Mouse (Mus musculus) thymus, postnatal 25 days (tissue): ENCODE measurements around the gene Suclg1.

Source experiments
- DNase-seq: peaks from one replicate; pipeline ENCODE4 v3.0.0; 2022

Suclg1 gene

DNA sequence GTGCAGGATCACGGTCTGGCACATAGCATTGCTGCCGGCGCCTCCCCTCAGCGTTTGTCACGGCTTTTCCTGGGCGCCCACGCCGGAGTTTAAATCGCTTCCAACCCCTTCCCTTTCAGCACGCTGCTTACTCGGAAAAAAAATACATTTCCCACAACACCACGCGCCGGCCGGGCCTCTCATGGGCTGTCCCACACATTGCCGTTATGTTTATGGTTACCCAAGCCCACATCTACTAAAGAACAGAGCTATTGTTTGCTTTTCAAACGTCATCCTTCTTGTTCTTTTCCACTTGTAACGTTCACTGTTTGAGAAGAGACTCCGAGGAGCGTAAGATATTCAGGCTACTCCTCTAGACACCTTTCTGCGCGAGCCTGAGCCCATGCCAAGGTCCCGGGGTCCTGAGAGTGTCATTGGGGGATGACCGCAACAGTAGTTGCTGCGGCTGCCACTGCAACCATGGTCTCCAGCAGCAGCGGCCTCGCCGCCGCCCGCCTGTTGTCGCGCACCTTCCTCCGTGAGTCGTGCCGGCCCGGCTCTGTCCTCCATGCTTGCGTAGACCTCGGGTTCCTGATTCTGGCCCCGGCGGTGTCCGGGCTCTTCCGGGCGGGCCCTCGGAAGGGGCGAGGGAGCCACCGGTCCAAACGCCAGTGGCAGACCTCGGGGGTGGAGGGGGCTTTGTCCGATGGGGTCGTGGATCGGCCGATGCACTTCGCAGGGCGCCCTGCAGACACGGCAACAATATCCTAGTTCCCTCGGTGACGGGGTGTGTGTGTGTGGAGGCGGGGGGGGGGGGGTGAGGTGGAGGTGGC, at the start of gene Suclg1:
TSS of gene Suclg1 (plus strand) at position 146 of the 812 bp plus-strand sequence.
- DNase-seq = peak; percentile 83

DNA sequence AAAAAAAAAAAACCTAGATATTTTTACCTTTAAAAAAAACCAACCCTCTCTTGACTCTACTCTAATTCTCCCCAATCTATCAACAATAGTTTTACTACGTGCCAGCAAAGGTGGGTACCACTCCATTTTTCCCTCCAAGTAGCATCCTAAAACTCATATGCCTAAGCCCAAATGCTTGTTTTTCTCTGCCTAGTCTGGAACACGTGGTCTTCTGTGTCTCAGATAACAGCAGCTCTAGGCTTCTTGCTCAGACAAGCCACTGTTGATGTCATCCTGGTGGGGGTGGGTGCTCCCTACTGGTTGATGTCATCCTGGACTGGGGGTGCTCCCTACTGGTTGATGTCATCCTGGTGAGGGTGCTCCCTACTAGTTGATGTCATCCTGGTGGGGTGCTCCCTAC, 44.5 kb upstream of the Suclg1 start:
- no peak for DNase-seq

DNA sequence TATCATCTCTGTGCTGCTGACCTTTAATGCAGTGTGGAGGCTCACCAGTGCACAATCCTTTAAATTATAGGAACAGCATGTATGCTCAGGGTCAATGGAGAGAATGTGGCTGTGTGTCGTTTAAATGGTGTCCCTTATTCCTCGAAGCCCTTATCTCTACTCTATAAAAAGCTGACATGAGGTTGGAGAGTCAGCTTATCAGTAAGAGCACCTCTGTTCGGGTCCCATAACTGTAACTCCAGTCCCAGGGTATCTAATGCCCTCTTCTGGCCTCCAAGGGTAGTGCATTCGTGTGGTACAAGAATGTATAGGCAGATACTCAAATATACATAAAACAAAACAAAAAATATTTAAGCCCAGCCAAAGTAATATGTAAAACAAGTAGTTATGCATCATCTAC, 43.2 kb upstream of the Suclg1 start:
- DNase-seq = peak; percentile 14

DNA sequence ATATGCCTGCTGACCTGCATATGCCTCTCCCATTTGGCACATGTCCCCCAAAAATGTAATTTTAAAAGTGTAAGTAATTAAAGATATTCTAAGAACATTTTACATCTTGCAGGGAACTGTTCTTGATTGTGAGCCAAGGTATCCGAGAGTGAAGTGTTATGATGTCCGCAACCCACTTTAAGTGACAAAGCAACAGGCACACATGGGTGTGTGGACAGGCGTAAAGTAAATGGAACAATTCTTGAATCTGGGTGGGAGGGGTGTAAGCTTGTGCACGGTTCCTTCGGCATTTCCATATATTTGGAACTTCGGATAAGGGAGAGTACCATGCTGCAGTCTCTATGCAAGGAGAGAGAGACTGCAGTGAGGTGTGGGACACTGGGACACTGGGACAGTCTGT, 38.6 kb upstream of the Suclg1 start:
- DNase-seq = no peak

DNA sequence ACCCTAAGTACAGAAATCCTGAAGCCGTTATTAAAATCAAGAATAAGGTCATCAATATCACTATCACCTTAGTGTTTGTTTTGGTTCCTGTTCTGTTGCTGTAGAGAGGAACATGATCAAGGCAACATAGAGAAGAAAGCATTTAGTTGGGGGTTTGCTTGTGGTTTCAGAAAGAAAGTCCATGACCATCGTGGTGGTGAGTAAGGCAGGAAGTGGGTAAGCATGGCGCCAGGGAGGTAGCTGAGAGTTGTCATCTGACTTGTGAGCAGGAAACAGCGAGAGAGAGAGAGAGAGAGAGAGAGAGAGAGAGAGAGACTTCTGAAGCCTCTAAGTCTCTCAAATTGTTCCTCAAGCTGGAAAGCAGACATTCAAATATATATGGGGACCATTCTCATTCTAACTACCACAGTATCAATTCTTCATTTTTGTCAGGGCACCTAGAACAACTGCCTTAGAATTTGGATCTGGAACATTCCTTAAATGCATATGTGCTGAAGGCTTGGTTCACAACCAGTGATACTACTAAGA, 37.7 kb upstream of the Suclg1 start:
- peak; percentile 67 for DNase-seq

DNA sequence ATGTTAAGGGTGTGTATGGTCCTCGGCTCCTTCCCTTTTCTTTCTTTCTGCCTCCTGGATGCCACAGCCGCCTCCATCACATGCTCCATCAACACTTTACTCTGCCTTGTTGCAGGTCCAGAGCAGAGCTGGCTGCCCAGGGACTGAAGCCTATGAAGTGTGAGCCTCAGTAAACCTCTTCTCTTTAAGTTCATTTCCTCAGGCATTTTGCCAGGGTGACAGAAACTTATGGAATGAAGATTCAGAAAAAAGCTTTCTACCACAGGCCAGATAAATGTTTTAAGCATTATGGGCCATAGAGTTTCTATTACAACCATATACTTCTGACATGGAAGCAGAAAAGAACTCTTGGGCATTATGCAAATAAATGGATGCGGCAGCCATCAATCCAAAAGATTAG, 37.1 kb upstream of the Suclg1 start:
- no peak for DNase-seq

DNA sequence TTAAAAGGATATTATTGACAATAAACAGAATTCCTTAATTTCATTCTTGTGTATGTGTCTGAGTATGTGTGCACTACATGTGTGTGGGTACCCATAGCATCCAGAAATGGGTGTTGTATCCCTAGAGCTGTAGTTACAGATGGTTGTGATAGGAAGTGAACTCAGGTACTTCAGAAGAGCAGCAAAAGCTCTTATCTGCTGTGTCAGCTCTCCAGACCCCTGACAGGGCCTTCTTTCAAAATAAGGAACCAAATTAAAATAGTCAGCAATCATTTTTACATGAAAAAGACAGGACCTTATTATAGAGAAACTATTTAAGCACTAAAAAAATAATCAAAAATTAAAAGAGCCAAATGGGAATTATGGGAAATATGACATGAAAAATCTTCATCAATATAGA, 36.6 kb upstream of the Suclg1 start:
- DNase-seq = no peak

DNA sequence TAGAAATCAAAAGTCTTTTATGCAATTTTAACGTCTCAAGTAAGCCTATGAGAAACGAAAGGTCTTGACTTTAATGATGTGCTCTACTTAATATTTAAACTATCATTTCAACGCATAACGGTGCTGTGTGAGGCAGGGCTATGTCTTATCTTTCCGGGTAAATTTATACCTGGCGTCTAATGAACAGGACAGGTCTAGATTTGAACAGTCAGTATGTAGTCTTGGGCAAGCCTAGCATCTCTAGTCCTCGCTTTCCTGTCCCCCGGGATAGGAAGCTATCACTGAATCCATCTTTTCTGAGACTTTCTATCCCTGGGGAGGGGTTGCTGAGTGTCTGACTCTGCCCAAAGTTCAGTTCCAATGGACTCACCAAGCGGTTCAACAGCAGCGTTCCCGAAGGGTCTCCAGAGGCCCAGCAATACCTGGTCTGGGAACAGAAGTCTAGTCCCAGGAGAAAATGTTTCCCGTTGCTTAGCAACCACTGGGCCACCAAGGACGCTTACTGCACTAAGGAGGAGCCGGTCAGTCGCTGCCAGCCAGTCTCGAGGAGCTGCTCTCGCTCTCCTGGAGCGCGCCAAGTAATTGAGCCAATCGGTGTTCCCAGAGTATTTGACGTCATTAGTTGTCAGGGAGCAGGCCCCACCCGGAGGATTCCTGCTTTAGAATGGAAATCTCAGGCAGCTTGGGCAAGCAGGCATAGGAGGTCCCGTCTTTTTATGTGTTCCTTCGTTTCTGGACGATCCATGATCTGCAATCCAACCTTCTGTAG, 26.8 kb upstream of the Suclg1 start, which contains the start of gene Dnah6:
TSS of gene Dnah6 (minus strand) at position 463 of the 769 bp plus-strand sequence.
- DNase-seq = peak; percentile 57

DNA sequence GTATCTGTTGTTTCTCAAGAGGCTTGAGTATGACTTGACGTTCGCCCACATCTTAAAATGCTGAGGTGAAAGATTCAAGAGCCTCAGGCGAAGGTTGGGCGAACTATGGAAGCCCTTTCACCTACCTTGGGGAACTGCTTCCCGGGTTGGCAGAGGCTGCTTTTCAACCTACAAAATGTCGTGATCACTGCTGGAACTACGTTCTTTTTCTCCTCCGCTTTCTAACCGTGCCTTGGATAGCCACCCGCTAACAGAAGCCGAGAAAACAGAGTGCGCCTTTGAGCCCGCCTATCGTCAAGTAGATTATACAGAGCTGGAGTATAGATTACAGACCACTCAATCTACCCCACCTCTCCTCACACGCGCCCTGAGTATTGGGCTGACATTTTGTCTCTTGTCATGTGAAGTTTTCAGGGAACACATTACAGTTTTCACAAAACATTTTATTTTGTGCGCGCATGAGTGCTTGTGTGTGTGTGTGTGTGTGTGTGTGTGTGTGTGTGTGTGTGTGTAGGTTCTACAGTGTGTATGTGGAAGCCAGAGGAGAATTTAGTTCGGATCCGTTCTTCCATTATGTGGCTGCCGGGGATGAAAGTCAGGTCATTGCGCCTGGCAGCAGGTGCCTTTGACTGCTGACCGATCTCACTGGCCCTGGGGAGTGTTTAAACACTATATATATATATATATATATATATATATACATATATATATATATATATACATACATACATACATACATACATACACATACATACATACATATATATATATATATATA, 26.0 kb upstream of the Suclg1 start:
- DNase-seq = no peak

DNA sequence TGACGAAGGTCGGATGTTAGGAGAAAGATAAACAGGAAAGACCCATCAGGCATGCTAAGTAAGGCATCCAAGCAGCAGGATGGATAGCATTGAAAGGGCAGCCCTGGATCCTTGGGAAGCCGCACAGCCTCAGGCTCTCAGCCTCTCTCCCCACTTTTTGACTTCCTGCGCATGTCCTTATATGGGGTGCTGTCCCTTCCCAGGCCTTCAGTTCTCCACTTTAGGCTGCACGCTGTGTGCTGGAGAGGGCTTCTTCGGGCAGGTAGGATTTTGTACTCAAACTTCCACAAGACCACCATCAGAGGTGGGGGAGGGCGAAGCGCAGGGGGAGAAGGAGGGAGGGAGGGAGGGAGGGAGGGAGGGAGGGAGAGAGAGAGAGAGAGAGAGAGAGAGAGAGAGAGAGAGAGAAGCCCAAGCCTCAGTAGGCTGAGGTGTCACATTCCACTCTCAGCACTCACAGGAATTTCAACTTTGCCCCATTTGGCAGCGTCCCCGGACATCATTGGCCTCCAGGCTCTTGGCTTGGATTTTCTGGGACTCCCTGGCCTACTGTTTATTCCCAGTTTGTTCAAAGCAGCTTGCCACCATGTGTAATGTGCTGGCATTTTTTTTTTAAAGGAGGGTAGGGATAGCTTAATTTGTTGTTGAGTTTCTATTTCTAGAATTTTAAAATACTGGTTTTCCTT, 25.2 kb upstream of the Suclg1 start:
- no peak for DNase-seq

DNA sequence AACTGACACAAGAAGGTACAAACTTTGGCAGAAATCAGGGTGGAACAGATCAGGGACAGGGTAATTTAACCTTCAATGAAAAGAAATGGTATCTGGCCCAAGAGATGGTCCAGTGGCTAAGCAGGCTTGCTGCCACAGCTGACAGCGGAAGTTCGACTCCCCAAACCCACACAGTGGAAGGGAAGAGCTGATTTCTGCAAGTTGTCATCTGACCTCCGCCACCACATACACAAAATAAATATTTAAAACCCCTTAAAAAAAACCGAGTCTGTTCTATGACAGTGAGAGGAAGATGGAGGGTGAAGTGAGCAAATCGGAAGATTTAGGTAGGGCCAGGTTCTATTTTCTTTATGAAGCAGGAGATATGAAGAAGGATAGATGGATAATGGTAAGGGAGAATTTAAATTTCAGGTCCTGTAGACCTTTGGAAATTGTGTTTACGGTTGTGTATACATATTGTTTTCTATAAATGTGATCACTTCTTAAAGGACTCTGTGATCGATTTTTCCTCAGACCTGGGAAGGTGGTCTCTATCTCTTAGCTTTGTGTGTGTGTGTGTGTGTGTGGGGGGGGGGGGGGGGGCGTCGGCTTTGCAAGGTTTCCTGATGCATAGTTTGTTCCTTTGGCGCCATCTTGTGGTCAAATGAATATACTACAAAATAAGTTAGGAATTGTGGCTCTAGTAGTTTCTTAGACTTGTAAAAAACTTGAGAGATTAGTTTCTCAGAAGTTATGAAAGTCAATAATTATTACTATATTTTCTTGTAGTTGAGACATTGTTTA, 20.6 kb upstream of the Suclg1 start:
- no peak for DNase-seq

DNA sequence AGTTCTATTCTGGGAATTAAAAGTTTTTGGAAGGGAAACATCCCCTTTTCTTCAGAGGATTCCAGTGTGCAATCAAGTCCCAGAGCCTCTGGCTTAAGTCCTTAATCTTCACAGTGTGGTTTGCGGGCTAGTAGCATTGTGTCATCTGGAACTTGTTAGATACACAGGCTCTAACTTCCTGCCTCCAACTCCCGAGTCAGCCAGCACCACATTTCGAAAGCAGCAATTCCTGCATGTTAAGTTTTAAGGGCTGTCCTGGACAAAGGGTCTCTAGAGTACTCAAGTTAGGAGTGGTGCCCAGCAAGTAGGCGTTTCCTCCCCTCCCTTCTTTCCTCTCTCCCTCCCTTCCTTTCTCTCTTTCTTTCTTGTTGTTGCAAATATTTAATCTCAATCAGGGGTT, 19.8 kb upstream of the Suclg1 start:
- DNase-seq = no peak

DNA sequence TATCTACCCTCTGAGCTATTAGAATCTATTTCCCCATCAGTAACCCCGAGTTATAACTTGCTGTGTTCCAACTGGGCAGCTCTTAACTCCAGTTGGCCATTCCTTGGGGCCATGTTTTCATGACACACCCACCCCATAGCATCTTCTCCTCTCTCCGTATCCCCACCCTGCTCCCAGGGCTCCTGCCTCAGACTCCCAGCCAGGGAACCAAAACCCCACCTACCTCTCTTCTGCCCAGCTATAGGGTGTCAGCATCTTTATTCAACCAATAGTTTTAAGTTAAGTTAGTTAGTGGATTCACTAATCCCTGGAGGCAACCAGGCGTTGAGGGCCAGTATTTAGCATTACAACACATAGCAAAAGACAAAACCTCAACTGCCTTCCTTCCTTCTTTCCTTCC, 19.3 kb upstream of the Suclg1 start:
- DNase-seq = no peak

DNA sequence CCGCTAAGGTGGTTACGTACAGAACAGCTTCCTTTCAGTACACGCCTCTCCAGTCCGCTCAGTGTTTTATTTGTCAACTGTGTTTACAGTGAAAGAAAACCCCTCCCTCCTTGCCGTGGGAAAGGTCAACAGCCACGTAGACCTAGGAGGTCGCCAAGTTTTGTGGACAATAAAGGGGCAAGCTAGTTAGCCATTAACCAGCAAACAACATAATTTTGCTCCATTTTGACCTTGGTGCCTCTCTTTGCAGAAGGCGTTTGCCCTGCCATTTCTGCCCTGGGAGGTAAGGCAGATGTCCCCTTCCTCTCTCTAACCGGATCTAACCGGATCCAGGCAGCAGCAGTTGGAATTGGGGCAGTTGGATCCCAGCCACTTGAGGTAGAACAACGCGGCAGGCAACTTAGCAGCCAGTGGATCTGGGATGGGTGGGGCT, 16.0 kb upstream of the Suclg1 start:
- DNase-seq = no peak

DNA sequence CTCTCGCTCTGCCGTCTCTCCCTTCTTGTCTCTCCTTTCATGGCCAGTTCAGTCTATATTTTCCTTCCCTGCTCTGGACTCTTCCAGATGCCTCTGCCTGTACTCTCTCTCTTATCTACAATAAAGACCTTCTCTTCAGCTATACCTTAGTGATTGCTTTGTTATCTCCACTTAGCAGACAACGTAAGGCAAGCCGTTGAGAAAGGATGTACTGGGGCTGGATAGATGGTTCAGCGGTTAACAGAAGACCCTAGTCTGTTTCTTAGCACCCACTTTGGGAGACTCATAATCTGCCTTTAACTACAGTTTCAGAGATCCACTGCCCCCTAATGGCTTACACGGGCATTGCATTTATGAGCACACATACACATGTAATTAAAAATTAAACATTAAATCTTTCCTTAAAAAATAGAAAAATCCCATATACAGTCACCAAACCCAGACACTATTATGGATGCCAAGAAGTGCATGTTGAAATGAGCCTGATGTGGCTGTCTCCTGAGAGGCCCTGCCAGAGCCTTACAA, 14.9 kb upstream of the Suclg1 start:
- DNase-seq = peak; percentile 35

DNA sequence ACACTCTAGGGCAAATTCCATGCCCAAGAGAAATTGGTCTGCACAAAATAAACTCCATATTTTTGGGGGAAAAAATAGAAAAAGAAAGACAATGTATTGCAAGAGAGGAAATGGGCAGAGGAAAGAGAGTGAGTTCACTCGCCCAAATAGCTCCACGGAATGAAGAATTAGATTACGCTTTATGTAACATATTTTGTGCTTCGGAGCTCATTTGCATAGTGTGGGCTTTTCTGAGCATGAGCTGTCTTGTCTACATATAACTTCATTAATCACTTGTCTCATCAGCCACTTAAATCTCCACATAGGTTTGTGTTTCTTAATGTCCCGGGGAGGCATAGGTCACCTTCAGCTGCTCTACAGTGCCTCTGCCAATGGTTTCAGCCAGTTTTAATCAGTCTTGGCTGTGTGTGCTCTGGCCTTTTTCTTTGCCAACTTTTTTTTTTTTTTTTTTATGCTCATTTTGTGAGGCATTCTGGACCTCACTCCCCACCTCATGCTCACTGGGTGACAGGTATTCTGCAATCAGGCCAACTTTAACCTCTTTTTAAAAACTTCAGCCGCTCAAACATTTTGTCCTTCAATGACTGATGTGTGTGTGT, 13.8 kb upstream of the Suclg1 start:
- no peak for DNase-seq

DNA sequence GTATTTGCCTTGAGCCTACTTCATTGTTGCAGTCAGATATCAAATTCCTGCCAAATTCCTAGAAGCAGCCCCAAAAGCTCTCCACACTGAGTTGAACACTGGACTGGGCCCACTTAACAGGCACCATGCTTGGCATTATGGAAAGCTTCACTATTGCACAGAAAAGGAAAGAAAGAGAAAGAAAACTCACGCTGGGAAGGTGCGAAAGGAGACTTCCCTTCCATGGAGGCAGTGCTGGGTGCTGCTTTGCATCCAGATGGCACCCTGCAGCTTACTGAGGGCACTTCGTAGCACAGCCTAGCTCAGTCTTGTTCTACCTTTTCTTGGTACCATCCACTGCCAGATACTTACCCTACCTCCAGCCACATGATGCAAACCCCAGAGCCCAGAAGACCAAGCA, 12.5 kb upstream of the Suclg1 start:
- DNase-seq = no peak

DNA sequence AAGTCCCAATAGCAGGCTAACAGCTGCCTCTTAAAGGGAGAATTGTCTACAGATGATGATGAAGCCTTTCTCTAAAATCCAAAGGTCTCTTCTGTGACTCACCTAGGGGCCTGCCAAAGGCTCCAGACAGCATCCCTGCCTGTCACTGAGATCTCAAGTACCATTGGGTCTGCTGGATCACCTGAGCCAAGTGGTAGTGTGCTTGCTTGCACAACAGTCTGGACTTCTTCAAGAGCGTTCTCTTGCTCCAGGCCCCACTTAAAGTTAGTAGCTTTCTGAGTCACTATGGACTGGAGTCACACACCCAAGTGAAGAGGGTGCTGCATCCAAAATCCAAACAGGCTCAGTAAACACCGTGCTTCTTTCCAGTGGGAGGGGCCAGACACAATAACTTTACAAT, 1.4 kb upstream of the Suclg1 start:
- no peak for DNase-seq

DNA sequence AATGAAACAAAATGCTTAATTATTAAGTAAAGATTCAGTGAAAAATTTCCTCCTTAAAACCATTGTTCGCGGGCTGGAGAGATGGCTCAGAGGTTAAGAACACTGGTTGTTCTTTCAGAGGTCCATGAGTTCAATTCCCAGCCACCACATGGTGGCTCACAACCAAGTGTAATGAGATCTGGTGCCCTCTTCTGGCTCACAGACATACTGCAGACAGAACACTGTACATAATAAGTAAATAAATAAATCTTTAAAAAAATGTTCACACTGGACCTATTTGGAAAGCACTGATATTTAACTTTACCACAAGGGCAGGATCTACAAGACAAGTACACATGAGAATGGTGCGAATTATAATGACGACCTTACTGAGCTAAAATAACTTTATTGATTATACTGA, 730 bp upstream of the Suclg1 start:
- peak; percentile 26 for DNase-seq

DNA sequence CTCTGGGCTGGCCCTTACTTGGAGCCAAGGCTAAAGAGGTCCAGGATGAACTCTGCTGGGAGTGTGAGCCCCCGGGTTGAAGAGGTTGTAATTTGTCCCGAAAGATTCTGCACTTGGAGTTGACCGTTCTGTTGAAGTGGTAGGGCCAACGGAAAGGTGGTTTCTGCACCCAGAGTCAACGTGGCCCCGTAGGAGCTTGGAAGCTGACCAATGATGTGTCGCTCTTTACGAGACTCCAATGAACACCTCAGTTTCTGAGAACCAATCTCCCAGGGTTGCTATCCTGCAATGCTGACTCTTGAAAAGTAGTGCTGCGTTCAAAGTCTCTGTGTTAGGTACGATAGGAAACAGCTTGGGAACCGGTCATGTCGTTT, 854 bp downstream of the Suclg1 start:
- DNase-seq = peak; percentile 14

DNA sequence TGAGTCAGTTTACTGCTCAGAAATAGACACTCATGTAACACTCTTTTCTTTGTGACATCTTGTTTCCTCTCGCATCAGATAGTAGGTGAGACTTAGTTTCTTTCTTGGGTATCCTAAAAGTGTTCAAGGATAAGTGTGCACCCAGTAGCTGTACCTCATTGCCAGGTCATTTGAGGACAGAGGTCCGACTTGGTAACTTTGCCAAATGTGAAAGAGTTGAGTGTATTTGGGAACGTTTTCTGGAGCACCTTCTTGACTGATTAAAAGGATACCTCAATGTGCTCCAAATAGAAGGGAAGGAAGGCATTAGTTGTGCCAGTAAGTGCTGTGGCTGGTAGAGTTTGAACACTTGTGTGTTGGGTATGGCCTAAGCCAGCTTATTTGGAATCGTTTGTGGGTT, 1.7 kb downstream of the Suclg1 start:
- no peak for DNase-seq
